Mouse (Mus musculus) heart, embryonic 11.5 days (tissue): ENCODE data around the gene Cd8a. TPM values are rescaled to one million over a fixed set of nuclear protein-coding genes. Genes with fewer than 3 reads are reported as not detected.

Experiments
- ATAC-seq: fragments of 200-750 bp; cut with Nextera tagmentation; replicated peaks from 2 replicates; pipeline ENCODE4 v1.8.0; 2017; ENCODE audit warnings: moderate library complexity; ENCODE audit not compliant: insufficient number of reproducible peaks, low FRiP score, low TSS enrichment
- H3K27ac ChIP-seq: fragments of 300-500 bp; sonication (generic); 2 replicates; pipeline ENCODE4 v1.5.1; 2014; ENCODE audit warnings: mild to moderate bottlenecking, low read depth, low read length
- H3K27me3 ChIP-seq: fragments of 300-500 bp; sonication (generic); 2 replicates; pipeline ENCODE4 v1.6.1; 2014; ENCODE audit warnings: mild to moderate bottlenecking, low read length, mixed read lengths; ENCODE audit not compliant: control insufficient read depth, insufficient read depth
- H3K36me3 ChIP-seq: fragments of 300-500 bp; sonication (generic); 2 replicates; pipeline ENCODE4 v1.6.1; 2014; ENCODE audit warnings: mild to moderate bottlenecking, low read length, moderate library complexity, mixed read lengths; ENCODE audit not compliant: control insufficient read depth, insufficient read depth
- H3K4me1 ChIP-seq: fragments of 300-500 bp; sonication (generic); 2 replicates; pipeline ENCODE4 v1.6.1; 2014; ENCODE audit warnings: low read length; ENCODE audit not compliant: control insufficient read depth, insufficient read depth
- H3K4me2 ChIP-seq: fragments of 300-500 bp; sonication (generic); 2 replicates; pipeline ENCODE4 v1.6.1; 2014; ENCODE audit warnings: mild to moderate bottlenecking, moderate library complexity
- H3K4me3 ChIP-seq: fragments of 300-500 bp; sonication (generic); 2 replicates; pipeline ENCODE4 v1.5.1; 2014; ENCODE audit warnings: low read depth, low read length
- H3K9ac ChIP-seq: fragments of 300-500 bp; sonication (generic); 2 replicates; pipeline ENCODE4 v1.6.1; 2014; ENCODE audit warnings: mild to moderate bottlenecking, low read depth, low read length, moderate library complexity
- H3K9me3 ChIP-seq: fragments of 300-500 bp; sonication (generic); replicated peaks from 2 replicates; pipeline ENCODE4 v1.6.1; 2016; ENCODE audit warnings: low read length; ENCODE audit not compliant: control insufficient read depth
- WGBS: fragments of 180-500 bp; shearing (Covaris S2); extraction: QIAGEN DNeasy Blood & Tissue Kit; methylation state at CpG from one replicate; pipeline ENCODE4 v1.1.7; 2014; ENCODE audit not compliant: insufficient replicate concordance; 5-methylcytosine and 5-hydroxymethylcytosine counted together
- polyA plus RNA-seq: library from polyadenylated mRNA; unstranded; fragments of >200 nt; fragmentation: Nextera tagmentation; extraction: Ambion mirVana; gene quantifications from 2 replicates; pipeline ENCODE4 v1.2.1, GENCODE M21; 2014

Gene Cd8a
- polyA plus RNA-seq, 1 experiment from 2014 or later = 0.04 TPM

- WGBS = 82% methylated on average over 3 of the region's 3 CpGs
- H3K4me2 ChIP-seq = no peak overlapping the region
- H3K9ac ChIP-seq = no peak overlapping the region
- H3K4me1 ChIP-seq = no peaks in the 10 kb centered on the region
- H3K27ac ChIP-seq = no peak overlapping the region
- H3K27me3 ChIP-seq = no peaks in the 10 kb centered on the region
- no peak for ATAC-seq
- H3K36me3 ChIP-seq = 0 out of 2 replicates have a peak, but pooled peaks cover 3% of the 10 kb centered on the region
- H3K9me3 ChIP-seq = no peaks in the 10 kb centered on the region
- no peak overlapping the region for H3K4me3 ChIP-seq
Observed at GRCm38 (mm10) chr6:71418874-71419273, 45.6 kb downstream of the Cd8a start.

- no peak for ATAC-seq
- no peak overlapping the region for H3K4me2 ChIP-seq
- H3K9me3 ChIP-seq = no peaks in the 10 kb centered on the region
- no peaks in the 10 kb centered on the region for H3K4me1 ChIP-seq
- WGBS = 94% methylated on average over 6 of the region's 6 CpGs
- H3K27ac ChIP-seq = no peak overlapping the region
- no peaks in the 10 kb centered on the region for H3K27me3 ChIP-seq
- no peak overlapping the region for H3K4me3 ChIP-seq
- no peaks in the 10 kb centered on the region for H3K36me3 ChIP-seq
- H3K9ac ChIP-seq = no peak overlapping the region
Observed at GRCm38 (mm10) chr6:71420848-71421247, 47.6 kb downstream of the Cd8a start.

- no peak overlapping the region for H3K9ac ChIP-seq
- no peak overlapping the region for H3K4me3 ChIP-seq
- H3K4me2 ChIP-seq = no peak overlapping the region
- no peaks in the 10 kb centered on the region for H3K4me1 ChIP-seq
- ATAC-seq = no peak
- H3K27me3 ChIP-seq = no peaks in the 10 kb centered on the region
- WGBS = 92% methylated on average over 3 of the region's 3 CpGs
- no peaks in the 10 kb centered on the region for H3K36me3 ChIP-seq
- H3K9me3 ChIP-seq = no peaks in the 10 kb centered on the region
- H3K27ac ChIP-seq = no peak overlapping the region
Observed at GRCm38 (mm10) chr6:71422162-71422561, 48.9 kb downstream of the Cd8a start.

- no peak for ATAC-seq
Observed at GRCm38 (mm10) chr6:71423116-71423515, 49.9 kb downstream of the Cd8a start.

GRCm38 (mm10) chr6:71425681-71426080 is 52.5 kb downstream of the Cd8a start:
- H3K9me3 ChIP-seq = no peaks in the 10 kb centered on the region
- ATAC-seq = no peak
- H3K27ac ChIP-seq = no peak overlapping the region
- no peak overlapping the region for H3K4me2 ChIP-seq
- no peak overlapping the region for H3K9ac ChIP-seq
- WGBS = 91% methylated on average over 6 of the region's 6 CpGs
- no peak overlapping the region for H3K4me3 ChIP-seq
- no peaks in the 10 kb centered on the region for H3K36me3 ChIP-seq
- no peaks in the 10 kb centered on the region for H3K27me3 ChIP-seq
- H3K4me1 ChIP-seq = no peaks in the 10 kb centered on the region

More at GRCm38 (mm10) chr6:71423116-71423515, 49.9 kb downstream of the Cd8a start:
- WGBS = 93% methylated on average over 3 of the region's 3 CpGs
- H3K4me2 ChIP-seq = no peak overlapping the region
- H3K27me3 ChIP-seq = no peaks in the 10 kb centered on the region
- no peaks in the 10 kb centered on the region for H3K9me3 ChIP-seq
- no peak overlapping the region for H3K9ac ChIP-seq
- no peak overlapping the region for H3K4me3 ChIP-seq
- no peak overlapping the region for H3K27ac ChIP-seq
- no peaks in the 10 kb centered on the region for H3K4me1 ChIP-seq
- no peaks in the 10 kb centered on the region for H3K36me3 ChIP-seq

- H3K4me2 ChIP-seq = no peak overlapping the region
- H3K9ac ChIP-seq = no peak overlapping the region
- no peaks in the 10 kb centered on the region for H3K27me3 ChIP-seq
- ATAC-seq = no peak
- H3K27ac ChIP-seq = no peak overlapping the region
- H3K4me3 ChIP-seq = no peak overlapping the region
- no peaks in the 10 kb centered on the region for H3K4me1 ChIP-seq
- no peaks in the 10 kb centered on the region for H3K9me3 ChIP-seq
- H3K36me3 ChIP-seq = no peaks in the 10 kb centered on the region
- 79% methylated on average over 4 of the region's 4 CpGs for WGBS
Observed at GRCm38 (mm10) chr6:71427996-71428725, 54.9 kb downstream of the Cd8a start.

Other genes with a start within 250 kb of the Cd8a start
- gene Thnsl2, start 229.0 kb upstream of the Cd8a start, polyA plus RNA-seq = 4.9 and 5.1 TPM in 2 replicates
- gene Fabp1, start 173.6 kb upstream of the Cd8a start, polyA plus RNA-seq = 1.4 TPM in 1 of 2 replicates, not detected in the other
- 60.2 and 65.1 TPM in 2 replicates for gene Krcc1, start 101.8 kb upstream of the Cd8a start, polyA plus RNA-seq
- 136 and 164 TPM in 2 replicates for gene Smyd1, start 51.2 kb upstream of the Cd8a start, polyA plus RNA-seq
- not detected in 2 replicates for gene Cd8b1, start 50.6 kb upstream of the Cd8a start, polyA plus RNA-seq
- 6.2 and 10.0 TPM in 2 replicates for gene Rmnd5a, start 67.2 kb downstream of the Cd8a start, polyA plus RNA-seq
- gene Rnf103, start 120.5 kb downstream of the Cd8a start, polyA plus RNA-seq = 13.5 and 14.3 TPM in 2 replicates
- 62.2 and 71.6 TPM in 2 replicates for gene Chmp3, start 170.4 kb downstream of the Cd8a start, polyA plus RNA-seq